Mouse (Mus musculus) limb, embryonic 13.5 days (tissue): ENCODE measurements around the gene Zfp36l1. TPM values are rescaled to one million over a fixed set of nuclear protein-coding genes. Genes with fewer than 3 reads are reported as not detected.
"Not testable (repeated sequence)": the region's sequence is repeated elsewhere in the genome, so short reads cannot be mapped to it uniquely, and the experiment has no call there.

ENCODE experiments used
- ATAC-seq: fragments of 200-750 bp; cut with Nextera tagmentation; 2 replicates; pipeline ENCODE4 v1.8.0; 2017; ENCODE audit warnings: low read depth, moderate number of reproducible peaks, moderate TSS enrichment; ENCODE audit not compliant: low FRiP score
- H3K27ac ChIP-seq: fragments of 300-500 bp; sonication (generic); 2 replicates; pipeline ENCODE4 v1.5.1; 2015; ENCODE audit warnings: inconsistent platforms, mild to moderate bottlenecking, moderate library complexity
- H3K27me3 ChIP-seq: fragments of 300-500 bp; sonication (generic); 2 replicates; pipeline ENCODE4 v1.6.1; 2015; ENCODE audit warnings: mild to moderate bottlenecking, inconsistent platforms
- H3K36me3 ChIP-seq: fragments of 300-500 bp; sonication (generic); 2 replicates; pipeline ENCODE4 v1.6.1; 2015; ENCODE audit warnings: inconsistent platforms, mild to moderate bottlenecking, moderate library complexity
- H3K4me1 ChIP-seq: fragments of 300-500 bp; sonication (generic); 2 replicates; pipeline ENCODE4 v1.6.1; 2015; ENCODE audit warnings: inconsistent platforms
- H3K4me2 ChIP-seq: fragments of 300-500 bp; sonication (generic); replicated peaks from 2 replicates; pipeline ENCODE4 v1.6.1; 2015; ENCODE audit warnings: inconsistent platforms, mild to moderate bottlenecking, moderate library complexity
- H3K4me3 ChIP-seq: fragments of 300-500 bp; sonication (generic); 2 replicates; pipeline ENCODE4 v1.5.1; 2015; ENCODE audit warnings: moderate library complexity, mild to moderate bottlenecking, inconsistent platforms
- H3K9ac ChIP-seq: fragments of 300-500 bp; sonication (generic); 2 replicates; pipeline ENCODE4 v1.6.1; 2015; ENCODE audit warnings: mild to moderate bottlenecking, inconsistent platforms
- H3K9me3 ChIP-seq: fragments of 300-500 bp; sonication (generic); 2 replicates; pipeline ENCODE4 v1.6.1; 2016; ENCODE audit warnings: inconsistent platforms
- WGBS: fragments of 180-500 bp; shearing (Covaris S2); methylation state at CpG from one replicate; pipeline ENCODE4 v1.1.7; 2015; 5-methylcytosine and 5-hydroxymethylcytosine counted together
- polyA plus RNA-seq: library from polyadenylated mRNA; unstranded; fragments of >200 nt; fragmentation: Nextera tagmentation; extraction: Ambion mirVana; gene quantifications from 2 replicates; pipeline ENCODE4 v1.2.1, GENCODE M21; 2015

Zfp36l1 gene
- polyA plus RNA-seq, 1 experiment from 2014 or later, result 146 TPM

DNA sequence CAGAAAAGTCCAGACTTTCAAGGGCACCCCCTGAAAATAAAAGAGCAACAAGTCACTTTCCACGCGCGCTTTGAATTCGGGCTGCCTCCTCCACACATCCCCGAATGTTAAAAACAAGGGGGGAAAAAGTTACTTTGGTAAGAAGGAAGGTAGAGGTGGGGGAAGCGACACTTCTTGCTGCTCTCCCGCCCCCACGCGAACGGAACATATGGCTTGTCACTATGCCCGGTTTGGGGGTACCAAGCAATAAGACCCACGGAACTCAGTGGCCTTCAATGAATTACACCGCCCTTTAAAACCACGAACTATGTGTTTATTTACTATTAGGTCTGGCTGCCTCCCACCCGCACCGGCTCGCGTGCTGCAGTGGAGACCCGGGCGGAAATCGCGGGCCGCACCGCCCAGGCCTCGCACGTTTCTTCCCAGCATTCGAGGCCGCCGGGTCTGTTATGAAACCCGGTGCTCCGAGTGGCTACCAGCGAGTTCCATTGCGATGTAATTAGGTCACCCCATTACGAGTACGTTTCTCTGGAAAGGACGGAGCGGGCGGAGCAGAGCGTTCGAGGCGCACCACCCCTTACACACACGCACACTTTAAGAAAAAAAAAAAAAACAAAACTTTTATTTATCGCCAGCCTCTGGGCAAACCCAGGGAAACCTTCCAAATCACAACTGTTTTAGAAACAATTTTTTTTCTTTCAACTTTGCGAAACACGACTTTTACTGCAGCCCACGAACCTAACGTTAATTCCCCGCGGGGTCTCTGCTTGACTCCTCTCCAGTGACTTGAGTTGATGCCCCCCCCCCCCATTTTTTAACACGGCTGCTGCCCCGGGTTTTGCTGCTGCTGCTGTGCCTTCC lies 1.4 kb upstream of the Zfp36l1 start:
- H3K4me2 ChIP-seq, result peak overlapping the region; percentile 85
- H3K27me3 ChIP-seq, result no peaks in the 10 kb centered on the region
- peak overlapping the region; percentile 99 for H3K27ac ChIP-seq
- H3K9me3 ChIP-seq, result no peaks in the 10 kb centered on the region
- H3K4me1 ChIP-seq, result peaks cover 34% of the 10 kb centered on the region
- WGBS, result under 1% methylated on average over 51 of the region's 51 CpGs
- H3K36me3 ChIP-seq, result peaks cover 18% of the 10 kb centered on the region
- peak overlapping the region; percentile 91 for H3K4me3 ChIP-seq
- peak; percentile 2; the same call in 1 of the 2 replicates for ATAC-seq
- H3K9ac ChIP-seq, result peak overlapping the region; percentile 89

DNA sequence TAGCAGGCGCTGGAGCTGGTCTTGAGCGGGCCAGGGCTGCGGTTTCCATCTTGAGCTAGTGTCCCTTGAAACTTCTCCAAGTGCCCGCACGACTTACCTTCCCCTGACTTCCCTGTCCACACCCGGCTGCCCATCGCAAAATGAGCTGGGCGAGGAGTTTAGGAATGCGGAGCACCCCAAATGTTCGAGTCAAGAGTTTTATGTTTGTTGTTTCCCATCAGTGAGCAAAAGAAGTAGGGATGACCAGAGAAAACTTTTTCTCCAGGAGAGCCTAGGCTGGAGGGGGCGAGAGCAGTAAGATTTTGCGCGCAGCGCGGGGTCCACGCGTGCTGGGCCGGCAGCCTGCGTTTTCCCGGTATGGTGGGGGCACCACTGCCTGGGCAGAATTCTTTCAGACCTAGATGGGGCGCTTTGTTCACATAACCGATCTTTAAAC lies 791 bp upstream of the Zfp36l1 start:
- under 1% methylated on average over 22 of the region's 22 CpGs for WGBS

DNA sequence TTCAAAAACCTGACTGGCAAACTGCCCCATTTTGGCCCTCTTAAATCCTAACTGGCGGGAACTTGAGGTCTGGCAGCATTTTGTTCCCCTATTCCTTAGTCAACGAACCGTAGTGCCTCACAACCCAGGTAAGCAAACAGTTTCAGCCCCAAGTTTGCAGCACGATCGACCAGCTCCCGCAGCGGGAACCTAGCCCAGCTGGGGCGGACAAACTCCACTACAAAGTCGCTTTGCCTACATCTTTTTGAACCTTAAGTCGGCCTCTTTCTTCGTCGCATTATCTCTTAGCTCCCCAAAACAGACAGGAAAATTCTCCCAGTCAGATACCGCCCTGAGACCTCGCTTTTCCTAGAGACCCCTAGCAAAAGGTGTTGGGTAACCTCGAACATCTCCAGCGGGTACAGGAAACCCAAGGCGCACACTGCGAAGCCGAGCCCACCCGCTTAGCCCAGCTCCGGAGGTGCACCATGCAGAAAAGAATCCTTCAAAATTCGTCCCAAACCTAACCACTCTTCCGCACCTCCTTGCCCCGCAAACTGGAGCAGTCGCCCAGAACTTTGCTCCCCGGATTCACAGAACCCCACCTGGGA lies 647 bp downstream of the Zfp36l1 start:
- Histone ChIP-seq H3K4me1 (peaks cover 28% of the 10 kb centered on the region), H3K36me3 (peaks cover 30% of the 10 kb centered on the region), H3K4me3 (peak overlapping the region; percentile 91), H3K27me3 (no peaks in the 10 kb centered on the region), H3K4me2 (peak overlapping the region; percentile 94), H3K27ac (peak overlapping the region; percentile 99), H3K9ac (peak overlapping the region; percentile 100), H3K9me3 (no peaks in the 10 kb centered on the region)
- WGBS, result under 1% methylated on average over 26 of the region's 26 CpGs
- ATAC-seq, result no peak

More for the DNA sequence above, 791 bp upstream of the Zfp36l1 start:
- H3K36me3 ChIP-seq, result peaks cover 22% of the 10 kb centered on the region
- peak overlapping the region; percentile 99 for H3K27ac ChIP-seq
- H3K4me3 ChIP-seq, result peak overlapping the region; percentile 91
- peaks cover 38% of the 10 kb centered on the region for H3K4me1 ChIP-seq
- no peak for ATAC-seq
- peak overlapping the region; percentile 89 for H3K9ac ChIP-seq
- no peaks in the 10 kb centered on the region for H3K9me3 ChIP-seq
- H3K4me2 ChIP-seq, result peak overlapping the region; percentile 85
- H3K27me3 ChIP-seq, result no peaks in the 10 kb centered on the region

DNA sequence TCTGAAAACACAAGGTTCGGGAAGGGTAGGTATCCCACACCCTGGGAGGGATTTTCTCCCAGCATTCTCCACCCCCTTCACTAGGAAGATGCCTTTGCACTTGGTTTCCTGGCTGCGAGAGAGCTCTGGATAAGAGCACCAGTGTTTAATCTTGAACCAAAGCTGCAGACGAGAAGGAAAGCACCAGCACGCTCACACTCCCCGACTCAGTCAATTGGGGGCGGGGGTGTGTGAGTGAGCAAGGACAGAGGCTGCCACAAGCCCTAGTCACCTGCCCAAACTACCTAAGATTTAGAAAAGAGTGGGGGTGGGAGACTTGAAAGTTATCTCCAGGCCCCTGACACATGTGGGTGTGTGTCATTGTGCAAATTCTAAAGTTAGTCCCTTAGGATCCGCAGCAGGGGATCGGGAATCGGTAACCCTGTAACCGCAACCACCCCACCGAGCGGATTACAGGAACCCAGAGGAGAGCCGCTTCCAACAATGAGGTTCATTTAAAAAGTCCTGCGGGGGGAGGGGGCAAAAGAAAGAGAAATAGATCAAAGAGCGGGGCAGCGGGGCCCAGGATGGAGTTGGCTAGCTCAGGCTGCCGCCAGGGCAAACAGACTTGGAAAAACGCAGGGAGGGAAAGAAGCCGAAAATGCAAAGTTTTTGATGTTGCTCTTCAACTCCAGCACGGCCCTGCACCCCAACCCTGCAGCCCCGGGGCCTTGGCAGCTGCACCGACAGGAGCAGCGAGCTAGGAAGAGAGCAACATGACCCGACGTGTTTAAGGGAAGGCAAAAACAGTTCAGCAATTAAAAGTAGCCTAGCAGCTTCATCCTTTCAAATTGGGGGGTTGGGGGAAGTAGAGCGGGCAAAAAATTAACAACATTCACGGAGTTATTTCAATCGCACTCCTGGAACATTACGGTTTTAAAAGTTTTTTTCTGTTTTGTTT lies 1.4 kb downstream of the Zfp36l1 start:
- Histone ChIP-seq H3K27ac (peak overlapping the region; percentile 99), H3K4me2 (peak overlapping the region; percentile 94), H3K4me3 (peak overlapping the region; percentile 91), H3K4me1 (peaks cover 20% of the 10 kb centered on the region), H3K9ac (peak overlapping the region; percentile 100), H3K27me3 (no peaks in the 10 kb centered on the region), H3K36me3 (peaks cover 35% of the 10 kb centered on the region), H3K9me3 (no peaks in the 10 kb centered on the region)
- under 1% methylated on average over 29 of the region's 29 CpGs for WGBS
- ATAC-seq, result no peak

DNA sequence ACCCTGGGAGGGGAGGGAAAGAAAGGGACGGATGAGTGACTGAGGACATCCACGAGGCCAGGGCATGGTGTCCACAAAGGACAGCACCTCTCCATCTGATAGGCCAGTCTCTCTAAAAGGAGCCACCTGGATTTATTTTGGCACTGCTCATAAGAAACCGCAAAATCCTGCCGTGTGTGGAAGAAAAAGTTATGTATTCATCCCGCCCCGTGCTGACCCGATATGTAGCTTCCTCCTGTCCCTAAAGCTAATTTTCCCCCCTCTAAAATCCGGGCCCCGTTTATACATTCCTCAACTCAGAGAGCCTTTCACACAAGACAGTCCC lies 2.3 kb downstream of the Zfp36l1 start:
- H3K4me2 ChIP-seq, result peak overlapping the region; percentile 94
- no peak for ATAC-seq

DNA sequence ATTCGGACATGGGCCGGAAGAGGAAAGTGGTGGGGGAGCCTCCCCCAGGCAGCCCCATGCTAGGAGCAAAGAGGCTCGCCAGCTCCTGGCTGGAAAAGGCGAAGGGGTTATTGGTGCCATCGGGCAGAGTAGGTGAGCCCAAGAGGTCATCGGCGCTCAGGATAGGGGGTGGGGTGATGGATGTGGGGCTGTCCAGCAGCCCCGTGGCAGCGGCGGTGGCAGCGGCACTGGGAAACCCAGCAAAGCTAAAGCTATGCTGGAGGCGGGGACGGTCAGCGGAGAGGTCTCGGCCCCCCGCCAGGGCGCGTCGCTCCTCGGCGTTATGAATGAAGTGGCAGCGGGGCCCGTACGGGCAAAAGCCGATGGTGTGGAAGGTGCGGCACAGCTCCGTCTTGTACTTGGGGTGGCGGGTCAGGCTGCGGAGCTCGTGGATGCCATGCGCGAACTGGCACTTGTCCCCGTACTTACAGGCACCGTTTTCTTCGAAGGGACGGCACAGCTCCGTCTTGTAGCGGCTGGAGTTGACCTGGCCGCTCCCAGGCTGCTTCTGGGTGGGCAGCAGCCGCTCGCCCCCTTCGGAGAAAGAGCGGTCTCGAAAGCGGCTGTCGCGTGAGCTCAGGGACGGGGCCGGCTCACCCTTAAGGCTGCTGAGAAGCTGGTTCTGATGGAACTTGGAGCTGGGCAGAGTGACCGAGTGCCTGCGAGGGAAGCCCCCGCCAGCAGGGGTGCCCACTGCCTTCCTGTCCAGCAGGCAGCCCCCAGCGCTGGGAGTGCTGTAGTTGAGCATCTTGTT lies 2.9 kb downstream of the Zfp36l1 start:
- Histone ChIP-seq H3K9ac (peak overlapping the region; percentile 100), H3K4me1 (peaks cover 16% of the 10 kb centered on the region), H3K36me3 (peaks cover 35% of the 10 kb centered on the region), H3K4me3 (peak overlapping the region; percentile 91), H3K9me3 (no peaks in the 10 kb centered on the region), H3K27me3 (no peaks in the 10 kb centered on the region), H3K27ac (peak overlapping the region; percentile 99), H3K4me2 (peak overlapping the region; percentile 94)
- ATAC-seq, result no peak
- WGBS, result 3% methylated on average over 53 of the region's 53 CpGs

More for the DNA sequence above, 2.3 kb downstream of the Zfp36l1 start:
- Histone ChIP-seq H3K27me3 (no peaks in the 10 kb centered on the region), H3K36me3 (peaks cover 35% of the 10 kb centered on the region), H3K4me3 (peak overlapping the region; percentile 91), H3K27ac (peak overlapping the region; percentile 99), H3K9me3 (no peaks in the 10 kb centered on the region), H3K9ac (peak overlapping the region; percentile 100), H3K4me1 (peaks cover 16% of the 10 kb centered on the region)
- WGBS, result 2% methylated on average over 9 of the region's 9 CpGs

DNA sequence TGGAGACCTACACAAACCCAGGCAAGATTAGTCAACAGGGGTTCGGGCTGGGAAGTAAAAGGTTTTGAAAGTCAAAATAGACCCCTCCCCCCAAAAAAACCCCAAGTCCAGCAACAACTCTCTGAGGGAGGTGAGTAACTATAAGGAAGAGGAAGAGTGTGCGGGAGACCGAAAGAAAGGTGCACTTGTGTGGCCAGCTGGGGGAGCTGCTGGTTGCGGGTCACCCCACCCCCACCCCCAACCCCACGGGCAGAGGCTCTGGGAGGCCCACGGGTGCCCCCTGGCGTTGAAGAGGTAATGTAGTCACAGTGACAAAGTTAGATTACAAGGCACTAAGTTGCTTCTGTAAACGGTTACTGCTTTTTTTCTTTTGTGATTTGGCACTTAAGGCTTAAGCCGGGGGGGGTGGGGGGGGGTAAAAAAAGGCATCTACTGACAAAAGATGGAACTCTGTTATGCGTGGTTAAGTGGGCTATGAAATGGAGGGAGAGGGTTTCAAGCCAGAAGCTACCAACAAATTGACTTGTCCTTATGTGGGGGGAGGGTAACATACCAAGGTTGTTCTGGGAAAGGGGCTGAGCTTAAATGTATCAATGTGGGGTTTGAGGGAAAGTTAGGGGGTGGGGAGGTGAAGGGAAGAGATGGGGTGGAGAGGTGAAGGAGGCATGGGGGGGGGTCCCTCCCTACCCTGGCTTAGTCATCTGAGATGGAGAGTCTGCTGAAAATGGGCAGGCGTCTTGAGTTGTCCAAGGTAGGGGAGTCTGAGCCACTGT lies 3.7 kb downstream of the Zfp36l1 start:
- Histone ChIP-seq H3K4me2 (peak overlapping the region; percentile 94), H3K27ac (peak overlapping the region; percentile 99), H3K36me3 (peaks cover 35% of the 10 kb centered on the region), H3K9ac (peak overlapping the region; percentile 100), H3K4me1 (peaks cover 14% of the 10 kb centered on the region), H3K4me3 (peak overlapping the region; percentile 91)
- not testable (repeated sequence) for ATAC-seq, H3K27me3 ChIP-seq, H3K9me3 ChIP-seq
- WGBS, result 5% methylated on average over 11 of the region's 11 CpGs

DNA sequence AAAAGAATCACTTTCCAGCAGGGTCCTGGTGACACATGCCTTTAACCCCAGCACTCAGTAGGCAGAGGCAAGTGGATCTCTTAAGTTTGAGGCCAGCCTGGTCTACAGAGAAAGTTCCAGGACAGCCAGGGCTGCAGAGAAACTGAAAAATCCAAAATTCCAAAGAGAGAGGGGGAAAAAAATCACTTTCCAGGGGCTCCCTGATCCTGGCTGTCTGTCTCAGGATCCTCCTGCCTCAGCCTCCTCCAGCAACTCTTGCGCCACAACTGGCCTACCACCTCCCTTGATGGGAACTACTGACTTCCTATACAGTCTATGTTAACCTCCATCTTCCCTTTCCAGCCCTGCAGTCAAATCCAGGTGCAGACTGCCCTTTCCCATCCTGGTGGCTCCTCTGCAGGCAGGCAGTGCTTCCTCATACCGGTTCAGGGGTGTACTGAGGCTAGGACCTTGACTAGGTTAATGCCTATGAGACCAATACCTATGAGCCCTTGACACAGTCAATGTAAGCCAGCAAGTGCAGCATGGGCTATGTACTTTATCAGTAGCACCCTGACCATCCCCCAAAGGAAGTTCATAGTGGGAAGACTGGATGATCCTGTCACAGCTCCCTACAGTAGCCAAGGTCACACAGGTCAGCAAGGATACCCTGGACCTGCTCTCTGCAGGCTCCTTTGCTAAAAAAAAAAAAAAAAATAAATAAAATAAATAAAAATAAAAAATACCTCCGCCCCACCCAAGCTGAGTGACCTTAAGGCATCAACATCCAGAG lies 5.7 kb downstream of the Zfp36l1 start:
- Histone ChIP-seq H3K27ac (peak overlapping the region; percentile 16; the same call in 1 of the 2 replicates), H3K27me3 (no peaks in the 10 kb centered on the region), H3K9me3 (no peaks in the 10 kb centered on the region), H3K4me1 (peaks cover 18% of the 10 kb centered on the region), H3K4me2 (no peak overlapping the region), H3K36me3 (peaks cover 35% of the 10 kb centered on the region), H3K9ac (no peak overlapping the region), H3K4me3 (no peak overlapping the region)
- ATAC-seq, result peak; percentile 4; the same call in 1 of the 2 replicates
- 91% methylated on average over 3 of the region's 3 CpGs for WGBS

DNA sequence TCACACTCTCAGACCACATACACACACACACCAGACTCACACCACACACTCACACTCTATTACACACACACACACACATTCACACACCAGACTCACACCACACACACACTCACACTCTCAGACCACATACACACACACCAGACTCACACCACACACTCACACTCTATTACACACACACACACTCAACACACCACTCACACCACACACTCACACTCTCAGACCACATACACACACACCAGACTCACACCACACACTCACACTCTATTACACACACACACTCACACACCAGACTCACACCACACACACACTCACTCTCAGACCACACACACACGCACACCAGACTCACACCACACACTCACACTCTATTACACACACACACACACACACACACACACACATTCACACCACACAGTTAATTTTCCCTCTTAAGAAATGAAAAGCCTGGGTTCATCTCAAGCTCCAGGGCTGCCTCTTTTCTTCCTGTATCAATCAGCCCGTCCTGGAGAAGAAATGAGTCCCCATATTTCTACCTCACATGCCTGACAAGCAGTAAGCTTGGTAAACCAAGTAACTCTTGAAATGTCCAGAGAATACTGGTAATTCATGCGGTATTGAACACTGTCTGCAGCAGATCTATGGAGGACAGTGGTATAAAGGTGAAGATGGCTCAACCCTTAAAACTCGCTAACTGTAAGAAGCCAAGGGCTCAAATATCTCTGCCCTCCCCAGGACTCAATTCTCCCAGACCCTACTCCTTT lies 6.5 kb downstream of the Zfp36l1 start:
- Histone ChIP-seq H3K36me3 (peaks cover 35% of the 10 kb centered on the region), H3K4me3 (no peak overlapping the region), H3K4me1 (peaks cover 18% of the 10 kb centered on the region), H3K4me2 (no peak overlapping the region), H3K9me3 (no peaks in the 10 kb centered on the region), H3K27me3 (no peaks in the 10 kb centered on the region), H3K27ac (0 out of 2 replicates have a peak overlapping the region, but pooled peaks have one; percentile 16), H3K9ac (no peak overlapping the region)
- 81% methylated on average over 4 of the region's 4 CpGs for WGBS
- 0 out of 2 replicates have a peak, but pooled peaks have one; percentile 6 for ATAC-seq
